Mouse (Mus musculus) liver, postnatal 0 days (tissue): Measurements from ENCODE around the gene Idua. TPM values are rescaled to one million over a fixed set of nuclear protein-coding genes. Genes with fewer than 3 reads are reported as not detected.

ENCODE experiments used
- ATAC-seq: fragments of 200-750 bp; cut with Nextera tagmentation; 2 replicates; pipeline ENCODE4 v1.8.0; 2017; ENCODE audit warnings: mild to moderate bottlenecking, moderate library complexity
- DNase-seq: peaks from one replicate; pipeline ENCODE4 v3.0.0-alpha.2; 2016
- H3K27ac ChIP-seq: fragments of 300-500 bp; sonication (generic); 2 replicates; pipeline ENCODE4 v1.5.1; 2014; ENCODE audit warnings: antibody characterized with exemption, moderate library complexity, mild to moderate bottlenecking, low read depth
- H3K27me3 ChIP-seq: fragments of 300-500 bp; sonication (generic); 2 replicates; pipeline ENCODE4 v1.6.1; 2014; ENCODE audit warnings: low read length, control low read depth, mixed read lengths; ENCODE audit not compliant: insufficient read depth
- H3K36me3 ChIP-seq: fragments of 300-500 bp; sonication (generic); replicated peaks from 2 replicates; pipeline ENCODE4 v1.6.1; 2014; ENCODE audit warnings: mild to moderate bottlenecking, control low read depth, low read length, moderate library complexity, mixed read lengths; ENCODE audit not compliant: insufficient read depth
- H3K4me1 ChIP-seq: fragments of 300-500 bp; sonication (generic); 2 replicates; pipeline ENCODE4 v1.6.1; 2014; ENCODE audit warnings: antibody characterized with exemption, mild to moderate bottlenecking, control low read depth; ENCODE audit not compliant: insufficient read depth
- H3K4me2 ChIP-seq: fragments of 300-500 bp; sonication (generic); 2 replicates; pipeline ENCODE4 v1.6.1; 2014; ENCODE audit warnings: low read depth, mild to moderate bottlenecking, low read length, moderate library complexity, mixed read lengths
- H3K4me3 ChIP-seq: fragments of 300-500 bp; sonication (generic); 2 replicates; pipeline ENCODE4 v1.5.1; 2014; ENCODE audit warnings: low read depth, low read length
- H3K9ac ChIP-seq: fragments of 300-500 bp; sonication (generic); replicated peaks from 2 replicates; pipeline ENCODE4 v1.6.1; 2014; ENCODE audit warnings: mild to moderate bottlenecking, moderate library complexity
- H3K9me3 ChIP-seq: fragments of 300-500 bp; sonication (generic); 2 replicates; pipeline ENCODE4 v1.6.1; 2016; ENCODE audit warnings: mild to moderate bottlenecking, control low read depth, low read length, mixed read lengths
- CTCF ChIP-seq: sonication (generic); IDR thresholded peaks from 2 replicates; pipeline ENCODE4 v1.5.1; 2016; ENCODE audit warnings: antibody characterized with exemption, low read depth
- EP300 ChIP-seq: IDR thresholded peaks from 2 replicates; pipeline ENCODE4 v1.6.1; 2016; ENCODE audit warnings: antibody characterized with exemption, low read depth, mild to moderate bottlenecking
- WGBS: fragments of 180-500 bp; shearing (Covaris S2); extraction: QIAGEN DNeasy Blood & Tissue Kit; methylation state at CpG from one replicate; pipeline ENCODE4 v1.1.7; 2014; ENCODE audit not compliant: insufficient replicate concordance; 5-methylcytosine and 5-hydroxymethylcytosine counted together
- polyA plus RNA-seq: library from polyadenylated mRNA; unstranded; fragments of >200 nt; fragmentation: Nextera tagmentation; extraction: Ambion mirVana; gene quantifications from 2 replicates; pipeline ENCODE4 v1.2.1, GENCODE M21; 2015

Idua gene
- polyA plus RNA-seq, 1 experiment from 2014 or later = 3.9 TPM

DNA sequence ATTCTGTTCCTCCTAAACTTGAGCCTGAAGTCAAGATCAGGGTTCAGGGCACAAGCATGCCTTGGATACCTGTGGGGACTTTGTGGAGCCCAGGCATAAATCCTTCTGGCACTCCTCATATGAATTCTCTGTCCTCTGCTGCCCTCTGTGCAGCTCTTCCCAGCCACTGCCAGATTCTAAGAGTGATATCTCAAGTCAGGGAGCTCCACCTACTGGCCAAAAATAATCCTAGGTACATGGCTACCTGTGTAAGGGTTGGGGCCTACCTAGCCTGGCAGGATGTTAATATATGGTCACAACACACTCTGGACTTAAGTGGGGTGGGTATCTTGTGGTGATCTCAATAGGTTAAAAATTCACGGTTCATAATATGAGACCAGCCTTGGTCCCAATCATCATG is 8.3 kb upstream of the Idua start:
- H3K27me3 ChIP-seq = no peaks in the 10 kb centered on the region
- H3K36me3 ChIP-seq = peaks cover 62% of the 10 kb centered on the region
- ATAC-seq = peak; percentile 78
- no peak overlapping the region for H3K4me3 ChIP-seq
- TF ChIP-seq EP300 (no peak), CTCF (peak; percentile 84)
- no peaks in the 10 kb centered on the region for H3K9me3 ChIP-seq
- peak; percentile 54 for DNase-seq
- H3K4me1 ChIP-seq = no peaks in the 10 kb centered on the region
- WGBS = 50% methylated on average over 1 of the region's 1 CpGs
- no peak overlapping the region for H3K4me2 ChIP-seq
- no peak overlapping the region for H3K9ac ChIP-seq
- no peak overlapping the region for H3K27ac ChIP-seq

GRCm38 (mm10) chr5:108653341-108653740 is 6.8 kb upstream of the Idua start:
- H3K4me1 ChIP-seq = no peaks in the 10 kb centered on the region
- no peaks in the 10 kb centered on the region for H3K9me3 ChIP-seq
- H3K36me3 ChIP-seq = peaks cover 57% of the 10 kb centered on the region
- H3K9ac ChIP-seq = no peak overlapping the region
- 80% methylated on average over 6 of the region's 6 CpGs for WGBS
- no peak overlapping the region for H3K27ac ChIP-seq
- H3K4me3 ChIP-seq = no peak overlapping the region
- no peak overlapping the region for H3K4me2 ChIP-seq
- no peak for DNase-seq
- no peaks in the 10 kb centered on the region for H3K27me3 ChIP-seq
- no peak for ATAC-seq
- TF ChIP-seq CTCF (no peak), EP300 (no peak)

DNA sequence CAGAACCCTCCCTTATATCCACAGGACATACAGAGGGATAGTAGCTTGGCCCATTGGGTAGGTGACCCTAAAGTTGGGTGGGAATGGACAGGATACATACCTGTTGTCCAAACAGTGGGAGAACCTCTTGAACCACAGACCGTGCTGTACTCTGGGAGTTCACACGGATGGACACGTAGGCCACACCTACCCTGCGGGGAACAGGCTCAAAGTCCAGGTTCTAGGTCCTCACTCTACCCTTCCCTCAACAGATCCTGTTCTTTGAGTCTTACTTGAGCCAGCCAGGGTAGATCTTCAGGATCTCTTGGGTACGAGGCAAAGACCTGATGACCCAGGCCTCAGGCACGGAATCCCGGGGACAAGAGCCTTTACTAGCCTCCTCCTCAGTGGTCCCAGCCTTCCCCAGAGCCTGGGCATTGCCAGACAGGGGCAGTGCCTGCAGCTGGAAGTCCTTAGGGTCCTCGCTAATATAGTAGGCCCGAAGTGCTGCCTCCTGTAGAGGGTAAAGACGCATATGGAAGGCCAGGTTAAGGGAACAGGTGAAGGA is 5.6 kb upstream of the Idua start:
- H3K36me3 ChIP-seq = peaks cover 46% of the 10 kb centered on the region
- no peaks in the 10 kb centered on the region for H3K9me3 ChIP-seq
- 80% methylated on average over 10 of the region's 10 CpGs for whole genome bisulfite sequencing
- H3K4me2 ChIP-seq = no peak overlapping the region
- H3K4me1 ChIP-seq = peaks cover 5% of the 10 kb centered on the region
- ATAC-seq = no peak
- H3K4me3 ChIP-seq = no peak overlapping the region
- no peak overlapping the region for H3K27ac ChIP-seq
- no peak overlapping the region for H3K9ac ChIP-seq
- DNase-seq = no peak
- TF ChIP-seq EP300 (no peak), CTCF (no peak)
- no peaks in the 10 kb centered on the region for H3K27me3 ChIP-seq

DNA sequence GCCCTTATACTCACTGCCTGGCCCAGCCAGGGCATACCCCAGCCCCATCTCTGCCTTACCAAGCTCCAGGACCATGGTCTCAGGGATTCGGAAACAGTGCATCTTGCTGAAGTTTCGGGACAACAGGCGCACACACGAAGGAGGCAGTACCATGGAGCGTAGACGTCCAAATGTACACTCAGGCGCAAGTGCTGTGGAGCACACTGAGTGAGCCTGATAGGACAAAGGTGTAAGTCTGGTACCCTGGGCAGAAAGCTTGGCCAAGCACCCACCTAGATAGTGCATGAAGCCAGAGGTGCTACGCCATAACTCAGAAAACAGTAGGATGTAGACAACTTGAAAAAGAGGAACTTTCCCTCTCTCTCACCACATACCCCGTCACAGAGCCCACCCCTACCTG is 4.8 kb upstream of the Idua start:
- WGBS = 90% methylated on average over 9 of the region's 9 CpGs
- DNase-seq = no peak
- Histone ChIP-seq H3K36me3 (peaks cover 46% of the 10 kb centered on the region), H3K27me3 (no peaks in the 10 kb centered on the region), H3K4me2 (no peak overlapping the region), H3K9ac (no peak overlapping the region), H3K4me1 (peaks cover 13% of the 10 kb centered on the region), H3K27ac (no peak overlapping the region), H3K9me3 (no peaks in the 10 kb centered on the region), H3K4me3 (no peak overlapping the region)
- ATAC-seq = no peak
- TF ChIP-seq CTCF (no peak), EP300 (no peak)

GRCm38 (mm10) chr5:108655891-108656650 is 4.1 kb upstream of the Idua start:
- H3K4me3 ChIP-seq = no peak overlapping the region
- TF ChIP-seq CTCF (no peak), EP300 (no peak)
- no peak overlapping the region for H3K9ac ChIP-seq
- peaks cover 17% of the 10 kb centered on the region for H3K4me1 ChIP-seq
- peak; percentile 10 for DNase-seq
- WGBS = 86% methylated on average over 15 of the region's 15 CpGs
- peaks cover 46% of the 10 kb centered on the region for H3K36me3 ChIP-seq
- H3K4me2 ChIP-seq = no peak overlapping the region
- no peaks in the 10 kb centered on the region for H3K9me3 ChIP-seq
- no peaks in the 10 kb centered on the region for H3K27me3 ChIP-seq
- H3K27ac ChIP-seq = no peak overlapping the region
- no peak for ATAC-seq

GRCm38 (mm10) chr5:108657406-108657805 is 2.7 kb upstream of the Idua start:
- Histone ChIP-seq H3K9ac (no peak overlapping the region), H3K4me1 (peaks cover 18% of the 10 kb centered on the region), H3K4me3 (no peak overlapping the region), H3K9me3 (no peaks in the 10 kb centered on the region), H3K27ac (no peak overlapping the region), H3K27me3 (no peaks in the 10 kb centered on the region), H3K36me3 (peaks cover 44% of the 10 kb centered on the region), H3K4me2 (no peak overlapping the region)
- WGBS = 76% methylated on average over 5 of the region's 5 CpGs
- DNase-seq = no peak
- ATAC-seq = no peak
- TF ChIP-seq CTCF (no peak), EP300 (no peak)
